Comparison of ENCODE assay signal across 8 mouse cellular contexts in the genomic region with DNA sequence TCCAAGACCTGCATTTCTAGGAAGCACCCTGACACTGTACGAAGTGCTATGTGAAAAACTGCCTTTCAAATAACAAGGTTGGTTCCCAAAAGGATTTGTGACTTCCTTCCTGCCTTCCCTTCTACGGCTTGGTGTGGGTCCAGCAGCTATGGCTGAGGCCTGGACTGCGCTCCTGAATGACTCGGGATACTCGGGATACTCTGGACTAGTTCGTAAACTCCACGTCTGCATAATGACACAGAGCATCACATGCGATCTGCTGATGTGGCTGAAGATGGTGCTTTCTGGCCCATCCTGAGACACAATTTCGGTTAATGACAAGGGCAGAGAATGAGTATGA. TPM values are rescaled to one million over a fixed set of nuclear protein-coding genes. Genes with fewer than 3 reads are reported as not detected.
DNase-seq lines count a peak whose midpoint lies in the region; ATAC-seq and TF ChIP-seq lines count a peak whose summit lies in the region.

No protein-coding gene starts in this region.

- TF ChIP-seq POLR2A in kidney, adult 2 months (IDR thresholded peaks at IDR 0.05; ENCODE audit: low read depth, low read length): no peak

- ATAC-seq in hindbrain, embryonic 16.5 days: peak; percentile 55
- peak; percentile 61 for ATAC-seq in midbrain, embryonic 15.5 days (replicated peaks)

- TF ChIP-seq CTCF in kidney, adult 2 months (conservative IDR thresholded peaks at IDR 0.05; ENCODE audit: insufficient read depth, insufficient read length, low read depth, low read length): no peak

- intact Hi-C loops in left cerebral cortex, postnatal 14 days (cut with DNase I): loop anchor here (1.0 to 5.0 kb wide), 2 partner anchors 55 to 196 kb away; partner anchors contain the start of genes Mxd1 and Pcbp1

- peak overlapping the region; percentile 61 for H3K4me3 ChIP-seq in kidney, adult 2 months (ENCODE audit: insufficient read depth, low read depth, low read length)
- H3K4me3 ChIP-seq in brown adipose tissue, adult 24 weeks (ENCODE audit: insufficient read depth, low read depth, low read length): peak overlapping the region; percentile 68
- H3K4me3 ChIP-seq in hindbrain, embryonic 16.5 days (ENCODE audit: low read length): peak overlapping the region; percentile 42
- H3K4me3 ChIP-seq in midbrain, embryonic 15.5 days: peak overlapping the region; percentile 40

- H3K4me1 ChIP-seq in kidney, adult 2 months (ENCODE audit: control insufficient read depth, insufficient read depth, low read length): peaks cover 26% of the 10 kb centered on the region; the same call in 1 of the 2 replicates
- peaks cover 25% of the 10 kb centered on the region for H3K4me1 ChIP-seq in brown adipose tissue, adult 24 weeks (ENCODE audit: control insufficient read depth, insufficient read depth, insufficient read length, low read length)
- H3K4me1 ChIP-seq in hindbrain, embryonic 16.5 days (ENCODE audit: control insufficient read depth, insufficient read depth, low read depth, low read length): peaks cover 13% of the 10 kb centered on the region
- peaks cover 18% of the 10 kb centered on the region for H3K4me1 ChIP-seq in midbrain, embryonic 15.5 days

- H3K4me2 ChIP-seq in hindbrain, embryonic 16.5 days (ENCODE audit: low read length): peak overlapping the region; percentile 78
- peak overlapping the region; percentile 67 for H3K4me2 ChIP-seq in midbrain, embryonic 15.5 days

- H3K9me3 ChIP-seq in hindbrain, embryonic 16.5 days (ENCODE audit: control insufficient read depth, low read length): no peaks in the 10 kb centered on the region
- H3K9me3 ChIP-seq in midbrain, embryonic 15.5 days: no peaks in the 10 kb centered on the region

- peak overlapping the region; percentile 89 for H3K27ac ChIP-seq in kidney, adult 2 months (ENCODE audit: insufficient read depth, low read depth, low read length)
- peak overlapping the region; percentile 96 for H3K27ac ChIP-seq in brown adipose tissue, adult 24 weeks (replicated peaks; ENCODE audit: low read depth, low read length)
- H3K27ac ChIP-seq in hindbrain, embryonic 16.5 days (ENCODE audit: low read depth, low read length): peak overlapping the region; percentile 85
- H3K27ac ChIP-seq in midbrain, embryonic 15.5 days: peak overlapping the region; percentile 96

- 6% methylated on average over 9 of the region's 9 CpGs for WGBS in kidney, adult 2 months
- 25% methylated on average over 9 of the region's 9 CpGs for whole genome bisulfite sequencing in hindbrain, embryonic 16.5 days
- 25% methylated on average over 9 of the region's 9 CpGs for WGBS in midbrain, embryonic 15.5 days

- H3K36me3 ChIP-seq in kidney, adult 2 months (ENCODE audit: control insufficient read depth, insufficient read depth, low read length): no peaks in the 10 kb centered on the region
- peaks cover 8% of the 10 kb centered on the region; the same call in 1 of the 2 replicates for H3K36me3 ChIP-seq in hindbrain, embryonic 16.5 days (ENCODE audit: control insufficient read depth, insufficient read depth, low read length)
- peaks cover 7% of the 10 kb centered on the region; the same call in 1 of the 2 replicates for H3K36me3 ChIP-seq in midbrain, embryonic 15.5 days (replicated peaks)

- no peaks in the 10 kb centered on the region for H3K27me3 ChIP-seq in kidney, adult 2 months (replicated peaks; ENCODE audit: control insufficient read depth, insufficient read depth, low read length)
- H3K27me3 ChIP-seq in hindbrain, embryonic 16.5 days (replicated peaks; ENCODE audit: control insufficient read depth, insufficient read depth, low read length): no peaks in the 10 kb centered on the region
- no peaks in the 10 kb centered on the region for H3K27me3 ChIP-seq in midbrain, embryonic 15.5 days (replicated peaks)

- DNase-seq in kidney, adult 2 months: no peak
- no peak for DNase-seq in kidney, postnatal 4 days
- no peak for DNase-seq in left cerebral cortex, postnatal 14 days (ENCODE audit: low spot score in 2 of 2)
- DNase-seq in adrenal gland, postnatal 10 days: no peak
- DNase-seq in MN1 (ENCODE audit: low spot score): no peak

- H3K9ac ChIP-seq in hindbrain, embryonic 16.5 days (ENCODE audit: low read depth, low read length): peak overlapping the region; percentile 69
- H3K9ac ChIP-seq in midbrain, embryonic 15.5 days: peak overlapping the region; percentile 47

RNA-seq across cellular contexts. Expression of gene C87436, which starts 33.6 kb away (rescaled TPM):
- 15.1 and 15.3 TPM in 2 replicates for polyA plus RNA-seq in kidney, adult 2 months (2012; rRNA removed)
- 10.4 and 13.6 TPM in 2 replicates for polyA plus RNA-seq in brown adipose tissue, adult 24 weeks (2012; ENCODE audit: insufficient read depth, insufficient read length, missing spikeins)
- polyA plus RNA-seq in hindbrain, embryonic 16.5 days (2015; fragmentation: Nextera tagmentation; extraction: Ambion mirVana): 21.4 and 22.9 TPM in 2 replicates
- 25.2 and 25.8 TPM in 2 replicates for polyA plus RNA-seq in midbrain, embryonic 15.5 days (2015; fragmentation: Nextera tagmentation; extraction: Ambion mirVana)
- 10 to 100 TPM; 13.7 to 14.3 TPM for total RNA-seq in left cerebral cortex, postnatal 14 days (2021)
- total RNA-seq in adrenal gland, postnatal 10 days (2021): 10 to 100 TPM; 15.3 to 17.7 TPM

RNA-seq across cellular contexts. Expression of gene Gm44790, which starts 45.3 kb away (rescaled TPM):
- 2.9 and 6.7 TPM in 2 replicates for polyA plus RNA-seq in kidney, adult 2 months (2012; rRNA removed)
- polyA plus RNA-seq in brown adipose tissue, adult 24 weeks (2012; ENCODE audit: insufficient read depth, insufficient read length, missing spikeins): not detected in 2 replicates
- not detected in 2 replicates for polyA plus RNA-seq in hindbrain, embryonic 16.5 days (2015; fragmentation: Nextera tagmentation; extraction: Ambion mirVana)
- not detected in 2 replicates for polyA plus RNA-seq in midbrain, embryonic 15.5 days (2015; fragmentation: Nextera tagmentation; extraction: Ambion mirVana)
- under 1 TPM in 1 of 2 experiments, not detected in 1; 0.49 TPM for total RNA-seq in left cerebral cortex, postnatal 14 days (2021)
- under 1 TPM in 1 of 2 experiments, not detected in 1; 0.85 TPM for total RNA-seq in adrenal gland, postnatal 10 days (2021)

RNA-seq across cellular contexts. Expression of gene Pcbp1, which starts 54.4 kb away (rescaled TPM):
- 165 and 166 TPM in 2 replicates for polyA plus RNA-seq in kidney, adult 2 months (2012; rRNA removed)
- polyA plus RNA-seq in brown adipose tissue, adult 24 weeks (2012; ENCODE audit: insufficient read depth, insufficient read length, missing spikeins): 107 and 116 TPM in 2 replicates
- polyA plus RNA-seq in hindbrain, embryonic 16.5 days (2015; fragmentation: Nextera tagmentation; extraction: Ambion mirVana): 123 and 163 TPM in 2 replicates
- 339 and 344 TPM in 2 replicates for polyA plus RNA-seq in midbrain, embryonic 15.5 days (2015; fragmentation: Nextera tagmentation; extraction: Ambion mirVana)
- total RNA-seq in left cerebral cortex, postnatal 14 days (2021): 100 to 1,000 TPM; 182 to 190 TPM
- total RNA-seq in adrenal gland, postnatal 10 days (2021): 100 to 1,000 TPM; 233 to 243 TPM
